Mouse (Mus musculus) G1E (cell line): ENCODE data around the gene Sec22a. TPM values are rescaled to one million over a fixed set of nuclear protein-coding genes. Genes with fewer than 3 reads are reported as not detected.

Source experiments
- ATAC-seq: 2 replicates; pipeline ENCODE4 v1.8.0; 2016; ENCODE audit warnings: mild to moderate bottlenecking; ENCODE audit not compliant: insufficient number of reproducible peaks, poor library complexity, low FRiP score, severe bottlenecking; ENCODE audit errors: extremely low read depth
- DNase-seq: peaks from one replicate; pipeline ENCODE4 v3.0.0; 2012; ENCODE audit warnings: low spot score
- H3K27me3 ChIP-seq: 2 replicates; pipeline ENCODE4 v1.6.1; 2012; ENCODE audit warnings: mild to moderate bottlenecking, low read length, inconsistent platforms; ENCODE audit not compliant: insufficient read depth
- H3K36me3 ChIP-seq: replicated peaks from 2 replicates; pipeline ENCODE3; 2012; ENCODE audit warnings: mild to moderate bottlenecking, inconsistent platforms
- H3K4me1 ChIP-seq: 2 replicates; pipeline ENCODE4 v1.6.1; 2012; ENCODE audit warnings: low read depth, low read length, inconsistent platforms, mixed read lengths; ENCODE audit not compliant: insufficient read depth
- H3K4me3 ChIP-seq: 2 replicates; pipeline ENCODE4 v1.5.1; 2012; ENCODE audit warnings: low read depth, mild to moderate bottlenecking, inconsistent platforms, low read length, moderate library complexity, mixed read lengths
- H3K9me3 ChIP-seq: replicated peaks from 2 replicates; pipeline ENCODE4 v1.6.1; 2012; ENCODE audit warnings: inconsistent platforms
- CTCF ChIP-seq: IDR thresholded peaks from 2 replicates; pipeline ENCODE4 v1.5.1; 2012; ENCODE audit warnings: low read depth, low read length, inconsistent platforms, mixed read lengths
- GATA1 ChIP-seq: IDR thresholded peaks from 2 replicates; pipeline ENCODE4 v1.6.1; 2012; ENCODE audit warnings: borderline replicate concordance, low read length, inconsistent platforms, mixed read lengths
- GATA2 ChIP-seq: IDR thresholded peaks from 2 replicates; pipeline ENCODE4 v1.6.1; 2012; ENCODE audit warnings: low read depth, low read length, inconsistent platforms, borderline replicate concordance
- POLR2AphosphoS5 ChIP-seq: IDR thresholded peaks from 2 replicates; pipeline ENCODE4 v1.6.1; 2012; ENCODE audit warnings: low read depth, low read length, inconsistent platforms; ENCODE audit not compliant: insufficient replicate concordance
- TAL1 ChIP-seq: conservative IDR thresholded peaks from 2 replicates; pipeline ENCODE4 v1.6.1; 2012; ENCODE audit warnings: low read depth, low read length, inconsistent platforms, mixed read lengths
- polyA plus RNA-seq: library from polyadenylated mRNA; stranded (reverse); fragments of >175 nt; gene quantifications from 2 replicates; pipeline ENCODE4 v1.2.3, GENCODE M21; 2012
- total RNA-seq, 2 experiments: library from RNA; stranded (forward) in 1 of 2; stranded (reverse) in 1 of 2; fragments of 200-1000 nt in 1 of 2; fragments of >200 nt in 1 of 2; fragmentation: Nextera tagmentation in 1 of 2; gene quantifications; 2 replicates each; pipeline ENCODE4 v1.2.3; 2014 to 2017

Gene Sec22a
- total and polyA plus RNA-seq, 3 experiments, result 0.46 to 26.7 (median 16.3) TPM

GRCm38 (mm10) chr16:35316856-35317264 is 46.9 kb downstream of the Sec22a start:
- H3K27me3 ChIP-seq, result no peaks in the 10 kb centered on the region
- no peaks in the 10 kb centered on the region for H3K9me3 ChIP-seq
- DNase-seq, result no peak
- no peak for ATAC-seq
- H3K36me3 ChIP-seq, result peaks cover 36% of the 10 kb centered on the region
- no peaks in the 10 kb centered on the region for H3K4me1 ChIP-seq
- TF ChIP-seq GATA2 (no peak), GATA1 (no peak), POLR2AphosphoS5 (no peak), CTCF (no peak), TAL1 (no peak)
- no peak overlapping the region for H3K4me3 ChIP-seq

- H3K9me3 ChIP-seq, result no peaks in the 10 kb centered on the region
- H3K4me1 ChIP-seq, result no peaks in the 10 kb centered on the region
- no peak for ATAC-seq
- no peaks in the 10 kb centered on the region for H3K27me3 ChIP-seq
- H3K4me3 ChIP-seq, result no peak overlapping the region
- TF ChIP-seq GATA1 (no peak), GATA2 (no peak), CTCF (no peak), POLR2AphosphoS5 (no peak), TAL1 (no peak)
- peaks cover 36% of the 10 kb centered on the region for H3K36me3 ChIP-seq
- DNase-seq, result no peak
Measured at GRCm38 (mm10) chr16:35315496-35315895, 48.2 kb downstream of the Sec22a start.

- Histone ChIP-seq H3K4me1 (no peaks in the 10 kb centered on the region), H3K36me3 (peaks cover 34% of the 10 kb centered on the region), H3K9me3 (no peaks in the 10 kb centered on the region), H3K4me3 (no peak overlapping the region), H3K27me3 (no peaks in the 10 kb centered on the region)
- ATAC-seq (no peak), DNase-seq (no peak)
- TF ChIP-seq CTCF (no peak), GATA2 (no peak), GATA1 (no peak), POLR2AphosphoS5 (no peak), TAL1 (no peak)
Measured at GRCm38 (mm10) chr16:35311586-35311985, 52.1 kb downstream of the Sec22a start.

- TF ChIP-seq GATA2 (no peak), TAL1 (no peak), GATA1 (no peak), CTCF (no peak), POLR2AphosphoS5 (no peak)
- Histone ChIP-seq H3K4me1 (no peaks in the 10 kb centered on the region), H3K4me3 (no peak overlapping the region), H3K9me3 (no peaks in the 10 kb centered on the region), H3K27me3 (no peaks in the 10 kb centered on the region), H3K36me3 (peaks cover 32% of the 10 kb centered on the region)
- ATAC-seq (no peak), DNase-seq (no peak)
Measured at GRCm38 (mm10) chr16:35310551-35311110, 53.1 kb downstream of the Sec22a start.

GRCm38 (mm10) chr16:35309634-35310033 is 54.1 kb downstream of the Sec22a start:
- DNase-seq (no peak), ATAC-seq (no peak)
- H3K4me1 ChIP-seq, result no peaks in the 10 kb centered on the region
- H3K9me3 ChIP-seq, result no peaks in the 10 kb centered on the region
- peaks cover 27% of the 10 kb centered on the region for H3K36me3 ChIP-seq
- no peaks in the 10 kb centered on the region for H3K27me3 ChIP-seq
- H3K4me3 ChIP-seq, result no peak overlapping the region
- no peak for TF ChIP-seq TAL1
- no peak for TF ChIP-seq POLR2AphosphoS5

GRCm38 (mm10) chr16:35308486-35309143 is 55.1 kb downstream of the Sec22a start:
- H3K9me3 ChIP-seq, result no peaks in the 10 kb centered on the region
- peaks cover 24% of the 10 kb centered on the region for H3K36me3 ChIP-seq
- TF ChIP-seq TAL1 (no peak), POLR2AphosphoS5 (no peak), CTCF (no peak), GATA1 (no peak), GATA2 (no peak)
- H3K4me3 ChIP-seq, result no peak overlapping the region
- DNase-seq (no peak), ATAC-seq (no peak)
- H3K4me1 ChIP-seq, result no peaks in the 10 kb centered on the region
- H3K27me3 ChIP-seq, result no peaks in the 10 kb centered on the region
